Mouse (Mus musculus): ENCODE data around the gene Lcn10. TPM values are rescaled to one million over a fixed set of nuclear protein-coding genes. Genes with fewer than 3 reads are reported as not detected.
A peak's percentile ranks its signal among the peaks of the same experiment; 100 is the strongest.
"Not testable (repeated sequence)": the region's sequence is repeated elsewhere in the genome, so short reads cannot be mapped to it uniquely, and the experiment has no call there.

The Lcn10 gene
- polyA plus RNA-seq, 1 experiment from 2014 or later = not detected

GRCm38 (mm10) chr2:25696951-25697350 is 14.4 kb downstream of the Lcn10 start:
- Histone ChIP-seq H3K9ac (ENCODE audit: low read length) (no peak overlapping the region), H3K36me3 (ENCODE audit: control insufficient read depth, insufficient read depth, low read length) (no peaks in the 10 kb centered on the region)
- WGBS = 69% methylated on average over 4 of the region's 4 CpGs

GRCm38 (mm10) chr2:25698696-25699095 is 16.2 kb downstream of the Lcn10 start:
- Histone ChIP-seq H3K4me1 (replicated peaks; ENCODE audit: control insufficient read depth, insufficient read depth, low read length) (no peaks in the 10 kb centered on the region), H3K4me3 (ENCODE audit: low read depth, low read length) (no peak overlapping the region), H3K9me3 (ENCODE audit: control insufficient read depth, low read length) (no peaks in the 10 kb centered on the region), H3K36me3 (ENCODE audit: control insufficient read depth, insufficient read depth, low read length) (no peaks in the 10 kb centered on the region), H3K27ac (ENCODE audit: low read depth, low read length) (no peak overlapping the region), H3K9ac (ENCODE audit: low read length) (no peak overlapping the region), H3K27me3 (ENCODE audit: control insufficient read depth, insufficient read depth, low read length) (no peaks in the 10 kb centered on the region), H3K4me2 (ENCODE audit: low read depth, low read length, severe bottlenecking) (no peak overlapping the region)
- 85% methylated on average over 2 of the region's 2 CpGs for WGBS
- DNase-seq (ENCODE audit: low spot score) (peak; percentile 37), ATAC-seq (replicated peaks; ENCODE audit: low FRiP score) (no peak)

More at GRCm38 (mm10) chr2:25696951-25697350, 14.4 kb downstream of the Lcn10 start:
- DNase-seq (ENCODE audit: low spot score) = peak; percentile 42
- no peaks in the 10 kb centered on the region for H3K9me3 ChIP-seq (ENCODE audit: control insufficient read depth, low read length)
- H3K27me3 ChIP-seq (ENCODE audit: control insufficient read depth, insufficient read depth, low read length) = no peaks in the 10 kb centered on the region
- no peak overlapping the region for H3K27ac ChIP-seq (ENCODE audit: low read depth, low read length)
- no peak for ATAC-seq (replicated peaks; ENCODE audit: low FRiP score)
- H3K4me1 ChIP-seq (replicated peaks; ENCODE audit: control insufficient read depth, insufficient read depth, low read length) = no peaks in the 10 kb centered on the region
- H3K4me2 ChIP-seq (ENCODE audit: low read depth, low read length, severe bottlenecking) = no peak overlapping the region
- no peak overlapping the region for H3K4me3 ChIP-seq (ENCODE audit: low read depth, low read length)

- not testable (repeated sequence) for H3K4me2 ChIP-seq (ENCODE audit: low read depth, low read length, severe bottlenecking); H3K27me3 ChIP-seq (ENCODE audit: control insufficient read depth, insufficient read depth, low read length); DNase-seq (ENCODE audit: low spot score); H3K9me3 ChIP-seq (ENCODE audit: control insufficient read depth, low read length); H3K27ac ChIP-seq (ENCODE audit: low read depth, low read length); H3K4me3 ChIP-seq (ENCODE audit: low read depth, low read length); H3K36me3 ChIP-seq (ENCODE audit: control insufficient read depth, insufficient read depth, low read length); ATAC-seq (replicated peaks; ENCODE audit: low FRiP score); H3K4me1 ChIP-seq (replicated peaks; ENCODE audit: control insufficient read depth, insufficient read depth, low read length); H3K9ac ChIP-seq (ENCODE audit: low read length)
- WGBS = 85% methylated on average over 3 of the region's 3 CpGs
Observed at GRCm38 (mm10) chr2:25699743-25700142, 17.2 kb downstream of the Lcn10 start, which contains the start of gene Obp2a. Gene Obp2a (plus strand): TSS chr2:25700043.

- no peaks in the 10 kb centered on the region for H3K36me3 ChIP-seq (ENCODE audit: control insufficient read depth, insufficient read depth, low read length)
- H3K9me3 ChIP-seq (ENCODE audit: control insufficient read depth, low read length) = no peaks in the 10 kb centered on the region
- no peaks in the 10 kb centered on the region for H3K4me1 ChIP-seq (replicated peaks; ENCODE audit: control insufficient read depth, insufficient read depth, low read length)
- DNase-seq (ENCODE audit: low spot score) (peak; percentile 39), ATAC-seq (replicated peaks; ENCODE audit: low FRiP score) (no peak)
- no peak overlapping the region for H3K4me2 ChIP-seq (ENCODE audit: low read depth, low read length, severe bottlenecking)
- H3K27ac ChIP-seq (ENCODE audit: low read depth, low read length) = no peak overlapping the region
- WGBS = 84% methylated on average over 5 of the region's 5 CpGs
- no peak overlapping the region for H3K4me3 ChIP-seq (ENCODE audit: low read depth, low read length)
- H3K27me3 ChIP-seq (ENCODE audit: control insufficient read depth, insufficient read depth, low read length) = no peaks in the 10 kb centered on the region
- H3K9ac ChIP-seq (ENCODE audit: low read length) = no peak overlapping the region
Observed at GRCm38 (mm10) chr2:25701001-25701400, 18.5 kb downstream of the Lcn10 start.

- no peak overlapping the region for H3K27ac ChIP-seq (ENCODE audit: low read depth, low read length)
- no peaks in the 10 kb centered on the region for H3K9me3 ChIP-seq (ENCODE audit: control insufficient read depth, low read length)
- DNase-seq (ENCODE audit: low spot score) = no peak
- no peak overlapping the region for H3K4me2 ChIP-seq (ENCODE audit: low read depth, low read length, severe bottlenecking)
- no peaks in the 10 kb centered on the region for H3K27me3 ChIP-seq (ENCODE audit: control insufficient read depth, insufficient read depth, low read length)
- no peaks in the 10 kb centered on the region for H3K4me1 ChIP-seq (replicated peaks; ENCODE audit: control insufficient read depth, insufficient read depth, low read length)
- H3K4me3 ChIP-seq (ENCODE audit: low read depth, low read length) = no peak overlapping the region
- WGBS = 82% methylated on average over 4 of the region's 4 CpGs
- no peak overlapping the region for H3K9ac ChIP-seq (ENCODE audit: low read length)
- no peak for ATAC-seq (replicated peaks; ENCODE audit: low FRiP score)
- no peaks in the 10 kb centered on the region for H3K36me3 ChIP-seq (ENCODE audit: control insufficient read depth, insufficient read depth, low read length)
Observed at GRCm38 (mm10) chr2:25703706-25704105, 21.2 kb downstream of the Lcn10 start.

GRCm38 (mm10) chr2:25706643-25707481 is 24.3 kb downstream of the Lcn10 start, which contains the start of gene Bmyc:
Gene Bmyc (plus strand): TSS chr2:25706739.
- no peaks in the 10 kb centered on the region for H3K4me1 ChIP-seq (replicated peaks; ENCODE audit: control insufficient read depth, insufficient read depth, low read length)
- peak within 1 kb of the TSS; percentile 73 for H3K4me3 ChIP-seq (ENCODE audit: low read depth, low read length)
- H3K27ac ChIP-seq (ENCODE audit: low read depth, low read length) = 0 out of 2 replicates have a peak within 1 kb of the TSS, but pooled peaks have one; percentile 18
- ATAC-seq (replicated peaks; ENCODE audit: low FRiP score) (peak; percentile 92), DNase-seq (ENCODE audit: low spot score) (peak; percentile 91)
- WGBS = under 1% methylated on average over 75 of the region's 78 CpGs
- no peaks in the 10 kb centered on the region; the same call in 1 of the 2 replicates for H3K36me3 ChIP-seq (ENCODE audit: control insufficient read depth, insufficient read depth, low read length)
- peak within 1 kb of the TSS; percentile 81 for H3K4me2 ChIP-seq (ENCODE audit: low read depth, low read length, severe bottlenecking)
- H3K27me3 ChIP-seq (ENCODE audit: control insufficient read depth, insufficient read depth, low read length) = no peaks in the 10 kb centered on the region
- peak within 1 kb of the TSS; percentile 79 for H3K9ac ChIP-seq (ENCODE audit: low read length)
- H3K9me3 ChIP-seq (ENCODE audit: control insufficient read depth, low read length) = no peaks in the 10 kb centered on the region

GRCm38 (mm10) chr2:25708121-25708520 is 25.6 kb downstream of the Lcn10 start:
- no peak overlapping the region for H3K4me3 ChIP-seq (ENCODE audit: low read depth, low read length)
- no peak for DNase-seq (ENCODE audit: low spot score)
- no peak overlapping the region for H3K27ac ChIP-seq (ENCODE audit: low read depth, low read length)
- no peak overlapping the region for H3K9ac ChIP-seq (ENCODE audit: low read length)
- ATAC-seq (replicated peaks; ENCODE audit: low FRiP score) = no peak
- no peaks in the 10 kb centered on the region for H3K9me3 ChIP-seq (ENCODE audit: control insufficient read depth, low read length)
- H3K27me3 ChIP-seq (ENCODE audit: control insufficient read depth, insufficient read depth, low read length) = no peaks in the 10 kb centered on the region
- H3K4me1 ChIP-seq (replicated peaks; ENCODE audit: control insufficient read depth, insufficient read depth, low read length) = no peaks in the 10 kb centered on the region
- no peaks in the 10 kb centered on the region; the same call in 1 of the 2 replicates for H3K36me3 ChIP-seq (ENCODE audit: control insufficient read depth, insufficient read depth, low read length)
- H3K4me2 ChIP-seq (ENCODE audit: low read depth, low read length, severe bottlenecking) = no peak overlapping the region
- WGBS = 83% methylated on average over 2 of the region's 2 CpGs

- H3K27ac ChIP-seq (ENCODE audit: low read depth, low read length); H3K4me2 ChIP-seq (ENCODE audit: low read depth, low read length, severe bottlenecking); ATAC-seq (replicated peaks; ENCODE audit: low FRiP score): not testable (repeated sequence)
Observed at GRCm38 (mm10) chr2:25709056-25709455, 26.5 kb downstream of the Lcn10 start.

More at GRCm38 (mm10) chr2:25709056-25709455, 26.5 kb downstream of the Lcn10 start:
- WGBS = 100% methylated on average over 1 of the region's 1 CpGs
- H3K9ac ChIP-seq (ENCODE audit: low read length); H3K36me3 ChIP-seq (ENCODE audit: control insufficient read depth, insufficient read depth, low read length); H3K4me3 ChIP-seq (ENCODE audit: low read depth, low read length); H3K9me3 ChIP-seq (ENCODE audit: control insufficient read depth, low read length); H3K27me3 ChIP-seq (ENCODE audit: control insufficient read depth, insufficient read depth, low read length); H3K4me1 ChIP-seq (replicated peaks; ENCODE audit: control insufficient read depth, insufficient read depth, low read length); DNase-seq (ENCODE audit: low spot score): not testable (repeated sequence)

Measured in forebrain, embryonic 11.5 days (tissue).